ENCODE assay signal across 17 mouse cellular contexts in genomic region chr1:78451070-78451854, GRCm38 (mm10). TPM values are rescaled to one million over a fixed set of nuclear protein-coding genes. Genes with fewer than 3 reads are reported as not detected.
DNase-seq lines count a peak whose midpoint lies in the region; ATAC-seq and TF ChIP-seq lines count a peak whose summit lies in the region.
"Had no signal": no experiment of that assay in that cellular context is flagged by ENCODE, and none has a peak within 500 bp of the region (broad histone marks: within the 10 kb centered on the region; RNA-seq: fewer than 3 reads in every experiment).

No protein-coding gene starts in this region.

- H3K27me3 ChIP-seq in forebrain, embryonic 13.5 days: no peaks in the 10 kb centered on the region
- H3K27me3 ChIP-seq in forebrain, embryonic 11.5 days (ENCODE audit: control insufficient read depth, insufficient read depth, low read length): no peaks in the 10 kb centered on the region
- H3K27me3 ChIP-seq: limb, embryonic 12.5 days had no signal

- no peak overlapping the region for H3K4me2 ChIP-seq in forebrain, embryonic 13.5 days
- H3K4me2 ChIP-seq in forebrain, embryonic 11.5 days (ENCODE audit: low read depth, low read length, severe bottlenecking): no peak overlapping the region
- H3K4me2 ChIP-seq: limb, embryonic 12.5 days; midbrain, embryonic 11.5 days had no signal

- peaks cover 11% of the 10 kb centered on the region for H3K4me1 ChIP-seq in forebrain, embryonic 13.5 days
- H3K4me1 ChIP-seq in forebrain, embryonic 11.5 days (replicated peaks; ENCODE audit: control insufficient read depth, insufficient read depth, low read length): no peaks in the 10 kb centered on the region
- H3K4me1 ChIP-seq: limb, embryonic 12.5 days had no signal

- no peak overlapping the region for H3K9ac ChIP-seq in forebrain, embryonic 13.5 days
- no peak overlapping the region for H3K9ac ChIP-seq in forebrain, embryonic 11.5 days (ENCODE audit: low read length)
- H3K9ac ChIP-seq: limb, embryonic 12.5 days had no signal

- peak; percentile 54 for ATAC-seq in forebrain, embryonic 13.5 days
- ATAC-seq in forebrain, embryonic 11.5 days (replicated peaks; ENCODE audit: low FRiP score): no peak

- no peak overlapping the region for H3K27ac ChIP-seq in forebrain, embryonic 13.5 days
- no peak overlapping the region for H3K27ac ChIP-seq in forebrain, embryonic 11.5 days (ENCODE audit: low read depth, low read length)
- H3K27ac ChIP-seq in layer of hippocampus, adult 2 months: peak overlapping the region; percentile 36; the same call in 1 of the 2 replicates
- H3K27ac ChIP-seq: left cerebral cortex, adult 2 months; limb, embryonic 12.5 days had no signal

- no peak for DNase-seq in forebrain, embryonic 11.5 days (ENCODE audit: low spot score)
- DNase-seq in layer of hippocampus, adult 2 months (ENCODE audit: low spot score in 2 of 2): peak in 1 of 2 experiments; percentile 25
- DNase-seq in layer of hippocampus, adult 8-10 months (ENCODE audit: low spot score in 2 of 2): no peak
- DNase-seq in brain, embryonic 14.5 days (ENCODE audit: low read depth): peak; percentile 75
- DNase-seq in lung, postnatal 14 days: peak; percentile 3
- DNase-seq in layer of hippocampus, postnatal 10 days (ENCODE audit: low spot score in 2 of 2): no peak
- DNase-seq in kidney, postnatal 10 days: no peak
- DNase-seq: adrenal gland, adult 8-10 months; cerebellum, adult 9-10 months; embryo, embryonic 11 days; thymus, postnatal 14 days had no signal

- H3K9me3 ChIP-seq in forebrain, embryonic 13.5 days (replicated peaks): no peaks in the 10 kb centered on the region
- H3K9me3 ChIP-seq in forebrain, embryonic 11.5 days (ENCODE audit: control insufficient read depth, low read length): no peaks in the 10 kb centered on the region
- H3K9me3 ChIP-seq: limb, embryonic 12.5 days had no signal

- H3K4me3 ChIP-seq in forebrain, embryonic 13.5 days: no peak overlapping the region
- H3K4me3 ChIP-seq in forebrain, embryonic 11.5 days (ENCODE audit: low read depth, low read length): no peak overlapping the region
- H3K4me3 ChIP-seq in layer of hippocampus, adult 2 months: no peak overlapping the region
- H3K4me3 ChIP-seq: left cerebral cortex, adult 2 months; limb, embryonic 12.5 days had no signal

- no peak for TF ChIP-seq POLR2A in brain, embryonic 14.5 days (IDR thresholded peaks at IDR 0.05; ENCODE audit: borderline replicate concordance, extremely low read depth, insufficient read depth, insufficient read length, poor library complexity, severe bottlenecking)

- H3K36me3 ChIP-seq in forebrain, embryonic 13.5 days (ENCODE audit: poor library complexity, severe bottlenecking): peaks cover 59% of the 10 kb centered on the region
- H3K36me3 ChIP-seq in forebrain, embryonic 11.5 days (ENCODE audit: control insufficient read depth, insufficient read depth, low read length): no peaks in the 10 kb centered on the region

- TF ChIP-seq CTCF in layer of hippocampus, adult 2 months (conservative IDR thresholded peaks at IDR 0.05): no peak
- TF ChIP-seq CTCF in brain, embryonic 14.5 days (IDR thresholded peaks at IDR 0.05; ENCODE audit: borderline replicate concordance, extremely low read depth, insufficient read depth, insufficient read length): no peak

- 64% methylated on average over 12 of the region's 12 CpGs for WGBS in forebrain, embryonic 13.5 days
- WGBS in forebrain, embryonic 11.5 days: 77% methylated on average over 12 of the region's 12 CpGs

RNA-seq across cellular contexts. Expression of gene Farsb, which starts 37.4 kb away (rescaled TPM):
- polyA plus RNA-seq in forebrain, embryonic 13.5 days (2015; fragmentation: Nextera tagmentation; extraction: Ambion mirVana): 142 and 145 TPM in 2 replicates
- polyA plus RNA-seq in forebrain, embryonic 11.5 days (2014; fragmentation: Nextera tagmentation; extraction: Ambion mirVana): 146 and 147 TPM in 2 replicates
- 10 to 100 TPM; 67.8 to 68.4 TPM for total RNA-seq in layer of hippocampus, adult 2 months (2021)
- 10 to 100 TPM; 61.7 to 74.3 (median 68.0) TPM for total RNA-seq in layer of hippocampus, adult 8-10 months (2022)
- 58.8 and 66.6 TPM in 2 replicates for polyA plus RNA-seq in brain, embryonic 14.5 days (2012; rRNA removed)
- 10 to 100 TPM; 72.2 to 78.2 TPM for total RNA-seq in layer of hippocampus, postnatal 10 days (2021)

RNA-seq across cellular contexts. Expression of gene Mogat1, which starts 59.5 kb away (rescaled TPM):
- 0.21 and 0.49 TPM in 2 replicates for polyA plus RNA-seq in forebrain, embryonic 13.5 days (2015; fragmentation: Nextera tagmentation; extraction: Ambion mirVana)
- polyA plus RNA-seq in forebrain, embryonic 11.5 days (2014; fragmentation: Nextera tagmentation; extraction: Ambion mirVana): not detected in 2 replicates
- not detected for total RNA-seq in layer of hippocampus, adult 2 months (2021)
- total RNA-seq in layer of hippocampus, adult 8-10 months (2022): 1 to 10 TPM in 1 of 4 experiments, under 1 TPM in 1, not detected in 2; 0.43 to 1.6 TPM
- polyA plus RNA-seq in brain, embryonic 14.5 days (2012; rRNA removed): 0.23 and 0.25 TPM in 2 replicates
- not detected for total RNA-seq in layer of hippocampus, postnatal 10 days (2021)
- total RNA-seq: gastrocnemius, postnatal 4 days; left cerebral cortex, adult 2 months had no signal
- polyA plus RNA-seq: limb, embryonic 12.5 days; liver, embryonic 16.5 days; midbrain, embryonic 11.5 days had no signal

Comparison
In these comparisons a context has a peak if more than half of its experiments do, and no peak if none do; other contexts are left out.
1. DNase-seq: peak in brain, embryonic 14.5 days (single experiment) and lung, postnatal 14 days (single experiment); none in forebrain, embryonic 11.5 days (single experiment), layer of hippocampus, adult 8-10 months (0 of 2), layer of hippocampus, postnatal 10 days (0 of 2) and kidney, postnatal 10 days (single experiment).